Mouse (Mus musculus): ENCODE measurements around the gene Il1rl1. TPM values are rescaled to one million over a fixed set of nuclear protein-coding genes. Genes with fewer than 3 reads are reported as not detected.

Gene Il1rl1
- total and polyA plus RNA-seq, 2 experiments from 2014 or later, result 0.12 to 0.19 TPM

- Histone ChIP-seq H3K36me3 (ENCODE audit: insufficient read depth) (no peaks in the 10 kb centered on the region), H3K27me3 (ENCODE audit: insufficient read depth, low read length) (no peaks in the 10 kb centered on the region), H3K9ac (no peak overlapping the region), H3K27ac (ENCODE audit: low read depth, low read length) (no peak overlapping the region), H3K4me2 (ENCODE audit: low read depth) (no peak overlapping the region), H3K9me3 (ENCODE audit: low read length) (no peaks in the 10 kb centered on the region), H3K4me1 (ENCODE audit: insufficient read depth) (no peaks in the 10 kb centered on the region), H3K4me3 (ENCODE audit: low read depth, low read length) (no peak overlapping the region)
- no peak for ATAC-seq
- WGBS, result 82% methylated on average over 1 of the region's 1 CpGs
- DNase-seq, result no peak
- no peak for TF ChIP-seq CTCF (IDR thresholded peaks at IDR 0.05; ENCODE audit: low read depth)
These were observed 70.3 kb downstream of the Il1rl1 start for GRCm38 (mm10) chr1:40499708-40500107.

- no peak for ATAC-seq
- Histone ChIP-seq H3K9ac (no peak overlapping the region), H3K36me3 (ENCODE audit: insufficient read depth) (no peaks in the 10 kb centered on the region), H3K4me2 (ENCODE audit: low read depth) (no peak overlapping the region), H3K27ac (ENCODE audit: low read depth, low read length) (no peak overlapping the region), H3K4me1 (ENCODE audit: insufficient read depth) (no peaks in the 10 kb centered on the region), H3K9me3 (ENCODE audit: low read length) (no peaks in the 10 kb centered on the region), H3K4me3 (ENCODE audit: low read depth, low read length) (no peak overlapping the region), H3K27me3 (ENCODE audit: insufficient read depth, low read length) (no peaks in the 10 kb centered on the region)
- no peak for TF ChIP-seq CTCF (IDR thresholded peaks at IDR 0.05; ENCODE audit: low read depth)
- 86% methylated on average over 4 of the region's 4 CpGs for WGBS
- DNase-seq, result no peak
These were observed 71.8 kb downstream of the Il1rl1 start for GRCm38 (mm10) chr1:40501126-40501525.

- H3K9ac ChIP-seq, result no peak overlapping the region
- no peaks in the 10 kb centered on the region for H3K9me3 ChIP-seq (ENCODE audit: low read length)
- WGBS, result 90% methylated on average over 11 of the region's 11 CpGs
- ATAC-seq (no peak), DNase-seq (no peak)
- H3K36me3 ChIP-seq (ENCODE audit: insufficient read depth), result no peaks in the 10 kb centered on the region
- no peak overlapping the region for H3K27ac ChIP-seq (ENCODE audit: low read depth, low read length)
- TF ChIP-seq CTCF (IDR thresholded peaks at IDR 0.05; ENCODE audit: low read depth), result no peak
- H3K27me3 ChIP-seq (ENCODE audit: insufficient read depth, low read length), result no peaks in the 10 kb centered on the region
- H3K4me3 ChIP-seq (ENCODE audit: low read depth, low read length), result no peak overlapping the region
- no peak overlapping the region for H3K4me2 ChIP-seq (ENCODE audit: low read depth)
- no peaks in the 10 kb centered on the region for H3K4me1 ChIP-seq (ENCODE audit: insufficient read depth)
These were observed 72.4 kb downstream of the Il1rl1 start for GRCm38 (mm10) chr1:40501546-40502398.

GRCm38 (mm10) chr1:40504548-40504947, 75.2 kb downstream of the Il1rl1 start:
- DNase-seq, result no peak

More at GRCm38 (mm10) chr1:40504548-40504947, 75.2 kb downstream of the Il1rl1 start:
- 88% methylated on average over 5 of the region's 5 CpGs for WGBS
- no peaks in the 10 kb centered on the region for H3K36me3 ChIP-seq (ENCODE audit: insufficient read depth)
- no peaks in the 10 kb centered on the region for H3K4me1 ChIP-seq (ENCODE audit: insufficient read depth)
- no peak overlapping the region for H3K9ac ChIP-seq
- no peak overlapping the region for H3K27ac ChIP-seq (ENCODE audit: low read depth, low read length)
- H3K4me2 ChIP-seq (ENCODE audit: low read depth), result no peak overlapping the region
- H3K27me3 ChIP-seq (ENCODE audit: insufficient read depth, low read length), result no peaks in the 10 kb centered on the region
- H3K4me3 ChIP-seq (ENCODE audit: low read depth, low read length), result no peak overlapping the region
- no peak for ATAC-seq
- no peaks in the 10 kb centered on the region for H3K9me3 ChIP-seq (ENCODE audit: low read length)
- no peak for TF ChIP-seq CTCF (IDR thresholded peaks at IDR 0.05; ENCODE audit: low read depth)

Other genes with a start within 250 kb of the Il1rl1 start
- 0.38 and 0.90 TPM in 2 replicates for gene Il1r1, start 204.5 kb upstream of the Il1rl1 start, total RNA-seq (2014; rRNA removed)
- gene Il1r1, start 204.5 kb upstream of the Il1rl1 start, polyA plus RNA-seq (2015; fragmentation: Nextera tagmentation; extraction: Ambion mirVana), result 0.35 and 0.84 TPM in 2 replicates
- 0.77 and 1.8 TPM in 2 replicates for gene Il1rl2, start 105.0 kb upstream of the Il1rl1 start, total RNA-seq (2014; rRNA removed)
- 0.50 and 0.76 TPM in 2 replicates for gene Il1rl2, start 105.0 kb upstream of the Il1rl1 start, polyA plus RNA-seq (2015; fragmentation: Nextera tagmentation; extraction: Ambion mirVana)
- gene Il18r1, start 36.0 kb downstream of the Il1rl1 start, total RNA-seq (2014; rRNA removed), result 0.08 TPM in 1 of 2 replicates, not detected in the other
- not detected in 2 replicates for gene Il18r1, start 36.0 kb downstream of the Il1rl1 start, polyA plus RNA-seq (2015; fragmentation: Nextera tagmentation; extraction: Ambion mirVana)
- gene Il18rap, start 85.8 kb downstream of the Il1rl1 start, total RNA-seq (2014; rRNA removed), result 0.23 and 1.1 TPM in 2 replicates
- 0.06 TPM in 1 of 2 replicates, not detected in the other for gene Il18rap, start 85.8 kb downstream of the Il1rl1 start, polyA plus RNA-seq (2015; fragmentation: Nextera tagmentation; extraction: Ambion mirVana)
- gene Slc9a4, start 150.5 kb downstream of the Il1rl1 start, total RNA-seq (2014; rRNA removed), result 0.31 and 0.33 TPM in 2 replicates
- gene Slc9a4, start 150.5 kb downstream of the Il1rl1 start, polyA plus RNA-seq (2015; fragmentation: Nextera tagmentation; extraction: Ambion mirVana), result 0.13 and 0.15 TPM in 2 replicates